15 mouse cellular contexts compared by ENCODE assay signal in genomic region chr1:168272091-168272490, GRCm38 (mm10).
"Had no signal": no experiment of that assay in that cellular context is flagged by ENCODE, and none has a peak within 500 bp of the region (broad histone marks: within the 10 kb centered on the region; RNA-seq: fewer than 3 reads in every experiment).

No protein-coding gene starts in this region.

- H3K27me3 ChIP-seq: liver, embryonic 13.5 days; lung, embryonic 15.5 days; neural tube, embryonic 15.5 days had no signal

- H3K9me3 ChIP-seq: limb, embryonic 10.5 days; liver, embryonic 13.5 days; lung, embryonic 15.5 days; midbrain, embryonic 10.5 days; neural tube, embryonic 15.5 days had no signal

- ATAC-seq: liver, postnatal 0 days had no signal

- H3K36me3 ChIP-seq: liver, embryonic 13.5 days; lung, embryonic 15.5 days; midbrain, embryonic 10.5 days; neural tube, embryonic 15.5 days had no signal

- H3K4me2 ChIP-seq: liver, embryonic 13.5 days; lung, embryonic 15.5 days; neural tube, embryonic 15.5 days had no signal

- H3K9ac ChIP-seq: liver, embryonic 13.5 days; liver, postnatal 0 days; lung, embryonic 15.5 days; neural tube, embryonic 15.5 days had no signal

- H3K4me3 ChIP-seq: left cerebral cortex, adult 2 months; limb, embryonic 10.5 days; liver, embryonic 13.5 days; lung, embryonic 15.5 days; midbrain, embryonic 10.5 days; myocyte; neural tube, embryonic 15.5 days had no signal

- DNase-seq: kidney, adult 9 months; kidney, postnatal 36 days; liver, embryonic 13.5 days; liver, postnatal 0 days; midbrain, embryonic 14.5 days; right cerebral cortex, adult 18-20 months; thymus, adult 2 months; thymus, postnatal 25 days had no signal

- H3K27ac ChIP-seq: kidney, postnatal 0 days; left cerebral cortex, adult 2 months; limb, embryonic 10.5 days; liver, embryonic 13.5 days; lung, embryonic 15.5 days; midbrain, embryonic 10.5 days; neural tube, embryonic 15.5 days had no signal
